Mouse (Mus musculus): Measurements from ENCODE around the gene Dnah6.

- TF ChIP-seq CTCF (IDR thresholded peaks at IDR 0.05; ENCODE audit: low read depth) (no peak), EP300 (optimal IDR thresholded peaks at IDR 0.05) (no peak)
Measured at GRCm38 (mm10) chr6:73071214-73071613, 150.2 kb downstream of the Dnah6 start.
